Mouse (Mus musculus) C2C12 (cell line): ENCODE measurements around the gene Pxdc1.

Source experiments
- CTCF ChIP-seq: IDR thresholded peaks from one replicate; pipeline ENCODE4 v1.5.1; 2011; ENCODE audit not compliant: control insufficient read depth, insufficient read depth, insufficient read length
- MAX ChIP-seq: IDR thresholded peaks from one replicate; pipeline ENCODE4 v1.6.1; 2011; ENCODE audit warnings: mild to moderate bottlenecking, control low read depth
- MYOG ChIP-seq: IDR thresholded peaks from one replicate; pipeline ENCODE4 v1.6.1; 2011; ENCODE audit not compliant: control insufficient read depth, insufficient read length; ENCODE audit errors: extremely low read depth

DNA sequence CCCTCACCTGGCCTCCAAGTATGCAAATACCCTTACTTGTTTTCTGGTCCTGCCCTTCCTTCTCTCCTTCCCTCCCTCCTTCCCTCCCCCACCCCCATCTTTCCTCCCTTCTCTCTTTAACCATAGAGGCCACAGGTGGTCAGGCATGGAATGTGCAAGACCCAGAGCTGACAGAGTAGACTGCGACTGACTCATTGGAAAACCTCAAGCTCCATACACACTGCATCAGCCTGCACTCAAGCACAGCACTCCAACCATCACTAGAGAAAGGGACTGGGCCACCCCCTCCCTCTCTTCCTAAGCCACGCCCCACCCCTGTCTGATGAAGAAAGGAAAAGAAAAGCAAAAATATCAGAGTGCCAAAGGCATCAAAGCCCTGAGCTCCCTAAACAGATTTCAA, 12.2 kb downstream of the Pxdc1 start:
- no peak for TF ChIP-seq MAX
- TF ChIP-seq CTCF = no peak
- no peak for TF ChIP-seq MYOG
